Mouse (Mus musculus) ES-Bruce4 (cell line): Measurements from ENCODE around the gene Gm13304.
"Not testable (repeated sequence)": the region's sequence is repeated elsewhere in the genome, so short reads cannot be mapped to it uniquely, and the experiment has no call there.

Experiments
- CTCF ChIP-seq: IDR thresholded peaks from one replicate; pipeline ENCODE4 v1.8.1; 2011; ENCODE audit warnings: low read depth, low read length
- EP300 ChIP-seq: IDR thresholded peaks from 2 replicates; pipeline ENCODE4 v1.6.1; 2011; ENCODE audit warnings: low read depth, low read length; ENCODE audit not compliant: insufficient read depth
- POLR2A ChIP-seq: IDR thresholded peaks from one replicate; pipeline ENCODE4 v1.8.1; 2011; ENCODE audit warnings: low read length; ENCODE audit not compliant: insufficient read depth

DNA sequence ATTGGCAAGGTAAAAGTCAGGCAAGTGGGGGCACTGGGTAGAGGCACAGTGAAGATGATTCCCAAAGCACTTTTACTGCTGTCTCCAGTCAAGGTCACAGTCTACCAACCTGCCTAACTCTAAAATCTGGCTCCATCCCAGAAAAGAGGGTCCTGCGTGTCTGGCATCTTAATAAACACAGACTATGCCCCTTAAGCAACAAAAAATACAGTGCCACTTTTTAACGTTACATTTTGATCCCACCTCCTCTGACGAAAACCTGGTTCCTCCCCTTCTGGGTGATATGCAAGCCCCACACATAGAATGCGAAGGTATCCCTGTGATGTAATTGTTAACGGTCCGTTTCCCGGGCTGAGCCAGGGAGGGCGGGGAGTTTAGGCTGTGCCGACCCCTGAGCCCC is 38.5 kb downstream of the Gm13304 start, which contains the start of gene Gm13306:
- not testable (repeated sequence) for TF ChIP-seq CTCF, EP300, POLR2A
